ENCODE assay signal across 8 mouse cellular contexts in genomic region chr5:16470366-16470982, GRCm38 (mm10).
DNase-seq lines count a peak whose midpoint lies in the region; ATAC-seq lines count a peak whose summit lies in the region.

No protein-coding gene starts in this region.

- no peaks in the 10 kb centered on the region for H3K9me3 ChIP-seq in embryonic facial prominence, embryonic 13.5 days
- H3K9me3 ChIP-seq in hindbrain, embryonic 13.5 days: no peaks in the 10 kb centered on the region
- H3K9me3 ChIP-seq in limb, embryonic 15.5 days: no peaks in the 10 kb centered on the region

- H3K4me1 ChIP-seq in embryonic facial prominence, embryonic 13.5 days: peaks cover 11% of the 10 kb centered on the region
- peaks cover 4% of the 10 kb centered on the region; the same call in 1 of the 2 replicates for H3K4me1 ChIP-seq in hindbrain, embryonic 13.5 days (replicated peaks)
- H3K4me1 ChIP-seq in limb, embryonic 15.5 days: peaks cover 6% of the 10 kb centered on the region; the same call in 1 of the 2 replicates

- H3K27ac ChIP-seq in embryonic facial prominence, embryonic 13.5 days: no peak overlapping the region
- H3K27ac ChIP-seq in hindbrain, embryonic 13.5 days: no peak overlapping the region
- no peak overlapping the region for H3K27ac ChIP-seq in limb, embryonic 15.5 days

- peak overlapping the region; percentile 40 for H3K4me2 ChIP-seq in embryonic facial prominence, embryonic 13.5 days
- no peak overlapping the region for H3K4me2 ChIP-seq in hindbrain, embryonic 13.5 days
- peak overlapping the region; percentile 12 for H3K4me2 ChIP-seq in limb, embryonic 15.5 days

- DNase-seq in adrenal gland, adult (ENCODE audit: inconsistent age in 2 of 2, low spot score in 1 of 2): peak; percentile 7 to 62
- DNase-seq in adrenal gland, postnatal 25 days: no peak
- DNase-seq in retina, postnatal 1 day: peak; percentile 29
- DNase-seq in layer of hippocampus, postnatal 10 days (ENCODE audit: low spot score in 2 of 2): no peak
- DNase-seq in spleen, postnatal 10 days (ENCODE audit: low spot score in 2 of 2): no peak

- H3K9ac ChIP-seq in embryonic facial prominence, embryonic 13.5 days: no peak overlapping the region
- H3K9ac ChIP-seq in hindbrain, embryonic 13.5 days: no peak overlapping the region
- no peak overlapping the region for H3K9ac ChIP-seq in limb, embryonic 15.5 days

- no peaks in the 10 kb centered on the region for H3K36me3 ChIP-seq in embryonic facial prominence, embryonic 13.5 days
- H3K36me3 ChIP-seq in hindbrain, embryonic 13.5 days: no peaks in the 10 kb centered on the region
- no peaks in the 10 kb centered on the region for H3K36me3 ChIP-seq in limb, embryonic 15.5 days

- 9% methylated on average over 10 of the region's 10 CpGs for WGBS in embryonic facial prominence, embryonic 13.5 days
- 62% methylated on average over 10 of the region's 10 CpGs for WGBS in hindbrain, embryonic 13.5 days
- 7% methylated on average over 10 of the region's 10 CpGs for WGBS in limb, embryonic 15.5 days

- H3K4me3 ChIP-seq in embryonic facial prominence, embryonic 13.5 days: no peak overlapping the region
- H3K4me3 ChIP-seq in hindbrain, embryonic 13.5 days: no peak overlapping the region
- H3K4me3 ChIP-seq in limb, embryonic 15.5 days: no peak overlapping the region

- no peak for ATAC-seq in embryonic facial prominence, embryonic 13.5 days (ENCODE audit: insufficient number of reproducible peaks, insufficient read depth, low FRiP score, low TSS enrichment, low read depth)
- peak; percentile 73 for ATAC-seq in hindbrain, embryonic 13.5 days (ENCODE audit: low FRiP score)
- ATAC-seq in limb, embryonic 15.5 days (ENCODE audit: insufficient number of reproducible peaks, low FRiP score, low TSS enrichment, low read depth): no peak

- no peaks in the 10 kb centered on the region for H3K27me3 ChIP-seq in embryonic facial prominence, embryonic 13.5 days
- no peaks in the 10 kb centered on the region for H3K27me3 ChIP-seq in hindbrain, embryonic 13.5 days
- no peaks in the 10 kb centered on the region for H3K27me3 ChIP-seq in limb, embryonic 15.5 days

Comparison
In these comparisons a context has a peak if more than half of its experiments do, and no peak if none do; other contexts are left out.
1. DNase-seq: peak in adrenal gland, adult (2 of 2) and retina, postnatal 1 day (single experiment); none in adrenal gland, postnatal 25 days (single experiment), layer of hippocampus, postnatal 10 days (0 of 2) and spleen, postnatal 10 days (0 of 2).